Mouse (Mus musculus): ENCODE measurements around the gene Gm3558. TPM values are rescaled to one million over a fixed set of nuclear protein-coding genes. Genes with fewer than 3 reads are reported as not detected.
A peak's percentile ranks its signal among the peaks of the same experiment; 100 is the strongest.
"Not testable (repeated sequence)": the region's sequence is repeated elsewhere in the genome, so short reads cannot be mapped to it uniquely, and the experiment has no call there.

Gene Gm3558
- 0.10 and 0.43 TPM in 2 replicates for polyA plus RNA-seq (2016; fragmentation: Nextera tagmentation; extraction: Ambion mirVana)

GRCm38 (mm10) chr14:7568382-7568781 lies at the start of gene Gm3558:
Gene Gm3558, minus strand, starts transcription at chr14:7568566.
- not testable (repeated sequence) for H3K9me3 ChIP-seq (replicated peaks); H3K36me3 ChIP-seq; H3K27ac ChIP-seq (ENCODE audit: poor library complexity, severe bottlenecking); ATAC-seq (ENCODE audit: insufficient number of reproducible peaks, low FRiP score); H3K27me3 ChIP-seq (replicated peaks); H3K4me1 ChIP-seq (replicated peaks)
- peak within 1 kb of the TSS; percentile 51 for H3K4me3 ChIP-seq
- WGBS = 0% methylated on average over 5 of the region's 34 CpGs
- H3K9ac ChIP-seq = peak within 1 kb of the TSS; percentile 41; the same call in 1 of the 2 replicates
- H3K4me2 ChIP-seq = peak within 1 kb of the TSS; percentile 89

GRCm38 (mm10) chr14:7595492-7595891 lies 27.1 kb upstream of the Gm3558 start, which contains the start of gene Gm10338:
Gene Gm10338, minus strand, starts transcription at chr14:7595592.
- not testable (repeated sequence) for H3K4me2 ChIP-seq; H3K27me3 ChIP-seq (replicated peaks); H3K36me3 ChIP-seq; H3K27ac ChIP-seq (ENCODE audit: poor library complexity, severe bottlenecking); H3K9ac ChIP-seq; H3K9me3 ChIP-seq (replicated peaks); ATAC-seq (ENCODE audit: insufficient number of reproducible peaks, low FRiP score); H3K4me3 ChIP-seq; H3K4me1 ChIP-seq (replicated peaks)
- WGBS = no CpG with 5 or more reads among the region's 2 CpGs

- peak overlapping the region; percentile 89 for H3K4me2 ChIP-seq
- peak overlapping the region; percentile 41; the same call in 1 of the 2 replicates for H3K9ac ChIP-seq
- peak overlapping the region; percentile 51 for H3K4me3 ChIP-seq
- not testable (repeated sequence) for H3K27ac ChIP-seq (ENCODE audit: poor library complexity, severe bottlenecking); H3K36me3 ChIP-seq; H3K9me3 ChIP-seq (replicated peaks); ATAC-seq (ENCODE audit: insufficient number of reproducible peaks, low FRiP score); H3K27me3 ChIP-seq (replicated peaks); H3K4me1 ChIP-seq (replicated peaks)
- 0% methylated on average over 19 of the region's 27 CpGs for WGBS
Observed at GRCm38 (mm10) chr14:7567890-7568289, 476 bp downstream of the Gm3558 start.

GRCm38 (mm10) chr14:7567266-7567665 lies 1.1 kb downstream of the Gm3558 start:
- not testable (repeated sequence) for H3K4me1 ChIP-seq (replicated peaks); H3K9me3 ChIP-seq (replicated peaks); ATAC-seq (ENCODE audit: insufficient number of reproducible peaks, low FRiP score); H3K36me3 ChIP-seq; H3K4me3 ChIP-seq; H3K27ac ChIP-seq (ENCODE audit: poor library complexity, severe bottlenecking); H3K4me2 ChIP-seq; H3K27me3 ChIP-seq (replicated peaks); H3K9ac ChIP-seq
- WGBS = 11% methylated on average over 8 of the region's 9 CpGs

Other genes starting within 250 kb of the Gm3558 start
- gene Gm5797, start 236.2 kb downstream of the Gm3558 start, polyA plus RNA-seq (2016; fragmentation: Nextera tagmentation; extraction: Ambion mirVana) = not detected in 2 replicates
- gene Gm8374, start 203.4 kb downstream of the Gm3558 start, polyA plus RNA-seq (2016; fragmentation: Nextera tagmentation; extraction: Ambion mirVana) = not detected in 2 replicates
- gene Gm3755, start 117.6 kb downstream of the Gm3558 start, polyA plus RNA-seq (2016; fragmentation: Nextera tagmentation; extraction: Ambion mirVana) = 0.15 TPM in 1 of 2 replicates, not detected in the other
- gene Gm3752, start 84.8 kb downstream of the Gm3558 start, polyA plus RNA-seq (2016; fragmentation: Nextera tagmentation; extraction: Ambion mirVana) = 0.45 and 1.4 TPM in 2 replicates
- not detected in 2 replicates for gene Gm10338, start 27.0 kb upstream of the Gm3558 start, polyA plus RNA-seq (2016; fragmentation: Nextera tagmentation; extraction: Ambion mirVana)
- not detected in 2 replicates for gene Gm10128, start 75.4 kb upstream of the Gm3558 start, polyA plus RNA-seq (2016; fragmentation: Nextera tagmentation; extraction: Ambion mirVana)
- not detected in 2 replicates for gene Gm26661, start 223.0 kb upstream of the Gm3558 start, polyA plus RNA-seq (2016; fragmentation: Nextera tagmentation; extraction: Ambion mirVana)
- gene Flnb, start 249.4 kb upstream of the Gm3558 start, polyA plus RNA-seq (2016; fragmentation: Nextera tagmentation; extraction: Ambion mirVana) = 15.1 and 28.3 TPM in 2 replicates